Mouse (Mus musculus) heart, embryonic 16.5 days (tissue): ENCODE measurements around the gene Nsmce1. TPM values are rescaled to one million over a fixed set of nuclear protein-coding genes. Genes with fewer than 3 reads are reported as not detected.

Source experiments
- ATAC-seq: fragments of 200-750 bp; cut with Nextera tagmentation; replicated peaks from 2 replicates; pipeline ENCODE4 v1.8.0; 2017; ENCODE audit warnings: moderate number of reproducible peaks; ENCODE audit not compliant: insufficient read depth, low FRiP score; ENCODE audit errors: extremely low read depth
- H3K27ac ChIP-seq: fragments of 300-500 bp; sonication (generic); 2 replicates; pipeline ENCODE4 v1.5.1; 2014; ENCODE audit warnings: mild to moderate bottlenecking, low read length, control low read depth, moderate library complexity
- H3K27me3 ChIP-seq: fragments of 300-500 bp; sonication (generic); 2 replicates; pipeline ENCODE4 v1.6.1; 2014; ENCODE audit warnings: low read length, mixed read lengths; ENCODE audit not compliant: control insufficient read depth, insufficient read depth
- H3K36me3 ChIP-seq: fragments of 300-500 bp; sonication (generic); 2 replicates; pipeline ENCODE4 v1.6.1; 2014; ENCODE audit not compliant: control insufficient read depth, insufficient read depth
- H3K4me1 ChIP-seq: fragments of 300-500 bp; sonication (generic); 2 replicates; pipeline ENCODE4 v1.6.1; 2014; ENCODE audit warnings: low read length, mixed read lengths; ENCODE audit not compliant: control insufficient read depth, insufficient read depth
- H3K4me2 ChIP-seq: fragments of 300-500 bp; sonication (generic); 2 replicates; pipeline ENCODE4 v1.6.1; 2014; ENCODE audit warnings: low read depth, mild to moderate bottlenecking, control low read depth, low read length
- H3K4me3 ChIP-seq: fragments of 300-500 bp; sonication (generic); 2 replicates; pipeline ENCODE4 v1.5.1; 2014; ENCODE audit warnings: mild to moderate bottlenecking, control low read depth, low read length
- H3K9ac ChIP-seq: fragments of 300-500 bp; sonication (generic); 2 replicates; pipeline ENCODE4 v1.6.1; 2014; ENCODE audit warnings: low read length, control low read depth
- H3K9me3 ChIP-seq: fragments of 300-500 bp; sonication (generic); replicated peaks from 2 replicates; pipeline ENCODE4 v1.6.1; 2016; ENCODE audit warnings: low read length; ENCODE audit not compliant: control insufficient read depth
- WGBS: fragments of 180-500 bp; shearing (Covaris S2); extraction: QIAGEN DNeasy Blood & Tissue Kit; methylation state at CpG from one replicate; pipeline ENCODE4 v1.1.7; 2014; 5-methylcytosine and 5-hydroxymethylcytosine counted together
- polyA plus RNA-seq: library from polyadenylated mRNA; unstranded; fragments of >200 nt; fragmentation: Nextera tagmentation; extraction: Ambion mirVana; gene quantifications from 2 replicates; pipeline ENCODE4 v1.2.1, GENCODE M21; 2015

The Nsmce1 gene
- polyA plus RNA-seq, 1 experiment from 2014 or later = 94.9 TPM

- H3K9ac ChIP-seq = no peak overlapping the region
- H3K27ac ChIP-seq = no peak overlapping the region
- ATAC-seq = no peak
- no peak overlapping the region for H3K4me2 ChIP-seq
- H3K4me1 ChIP-seq = peaks cover 6% of the 10 kb centered on the region
- WGBS = 76% methylated on average over 2 of the region's 2 CpGs
- H3K4me3 ChIP-seq = no peak overlapping the region
- peaks cover 6% of the 10 kb centered on the region; the same call in 1 of the 2 replicates for H3K36me3 ChIP-seq
- H3K9me3 ChIP-seq = no peaks in the 10 kb centered on the region
- H3K27me3 ChIP-seq = no peaks in the 10 kb centered on the region
Observed at GRCm38 (mm10) chr7:125482886-125483285, 8.5 kb downstream of the Nsmce1 start.

GRCm38 (mm10) chr7:125482339-125482738 is 9.1 kb downstream of the Nsmce1 start:
- H3K36me3 ChIP-seq = peaks cover 11% of the 10 kb centered on the region; the same call in 1 of the 2 replicates
- ATAC-seq = no peak

GRCm38 (mm10) chr7:125480518-125480917 is 10.9 kb downstream of the Nsmce1 start:
- no peak overlapping the region for H3K4me2 ChIP-seq
- H3K36me3 ChIP-seq = peaks cover 11% of the 10 kb centered on the region; the same call in 1 of the 2 replicates
- H3K4me1 ChIP-seq = peaks cover 24% of the 10 kb centered on the region
- no peak overlapping the region for H3K4me3 ChIP-seq
- 79% methylated on average over 4 of the region's 4 CpGs for WGBS
- H3K27me3 ChIP-seq = no peaks in the 10 kb centered on the region
- H3K9ac ChIP-seq = no peak overlapping the region
- no peaks in the 10 kb centered on the region for H3K9me3 ChIP-seq
- ATAC-seq = no peak
- no peak overlapping the region for H3K27ac ChIP-seq

More at GRCm38 (mm10) chr7:125482339-125482738, 9.1 kb downstream of the Nsmce1 start:
- Histone ChIP-seq H3K27me3 (no peaks in the 10 kb centered on the region), H3K4me2 (no peak overlapping the region), H3K9me3 (no peaks in the 10 kb centered on the region), H3K9ac (no peak overlapping the region), H3K27ac (no peak overlapping the region), H3K4me1 (peaks cover 8% of the 10 kb centered on the region), H3K4me3 (no peak overlapping the region)
- whole genome bisulfite sequencing = 71% methylated on average over 3 of the region's 3 CpGs

- Histone ChIP-seq H3K4me1 (peaks cover 41% of the 10 kb centered on the region), H3K36me3 (peaks cover 6% of the 10 kb centered on the region; the same call in 1 of the 2 replicates), H3K27ac (no peak overlapping the region), H3K27me3 (no peaks in the 10 kb centered on the region), H3K4me3 (no peak overlapping the region), H3K4me2 (no peak overlapping the region), H3K9me3 (no peaks in the 10 kb centered on the region), H3K9ac (no peak overlapping the region)
- no peak for ATAC-seq
- WGBS = 64% methylated on average over 7 of the region's 7 CpGs
Observed at GRCm38 (mm10) chr7:125478391-125478984, 12.9 kb downstream of the Nsmce1 start.

GRCm38 (mm10) chr7:125475601-125476251 is 15.7 kb downstream of the Nsmce1 start:
- Histone ChIP-seq H3K27me3 (no peaks in the 10 kb centered on the region), H3K9me3 (no peaks in the 10 kb centered on the region), H3K4me3 (no peak overlapping the region), H3K36me3 (0 out of 2 replicates have a peak, but pooled peaks cover 6% of the 10 kb centered on the region), H3K9ac (peak overlapping the region; percentile 45), H3K4me1 (peaks cover 55% of the 10 kb centered on the region), H3K27ac (peak overlapping the region; percentile 91), H3K4me2 (peak overlapping the region; percentile 29; the same call in 1 of the 2 replicates)
- WGBS = 23% methylated on average over 11 of the region's 11 CpGs
- ATAC-seq = peak; percentile 49

- no peak overlapping the region for H3K4me2 ChIP-seq
- H3K9me3 ChIP-seq = no peaks in the 10 kb centered on the region
- H3K36me3 ChIP-seq = peaks cover 7% of the 10 kb centered on the region
- peaks cover 55% of the 10 kb centered on the region for H3K4me1 ChIP-seq
- ATAC-seq = no peak
- no peak overlapping the region; the same call in 1 of the 2 replicates for H3K9ac ChIP-seq
- no peak overlapping the region for H3K4me3 ChIP-seq
- H3K27ac ChIP-seq = peak overlapping the region; percentile 91
- WGBS = 67% methylated on average over 4 of the region's 4 CpGs
- H3K27me3 ChIP-seq = no peaks in the 10 kb centered on the region
Observed at GRCm38 (mm10) chr7:125474535-125474934, 16.9 kb downstream of the Nsmce1 start.

- Histone ChIP-seq H3K9ac (peak overlapping the region; percentile 49; the same call in 1 of the 2 replicates), H3K4me2 (peak overlapping the region; percentile 44), H3K4me3 (no peak overlapping the region), H3K4me1 (peaks cover 46% of the 10 kb centered on the region), H3K36me3 (peaks cover 19% of the 10 kb centered on the region), H3K27me3 (no peaks in the 10 kb centered on the region), H3K27ac (peak overlapping the region; percentile 86), H3K9me3 (no peaks in the 10 kb centered on the region)
- peak; percentile 46; the same call in 1 of the 2 replicates for ATAC-seq
- 20% methylated on average over 13 of the region's 13 CpGs for WGBS
Observed at GRCm38 (mm10) chr7:125471991-125472741, 19.2 kb downstream of the Nsmce1 start.

GRCm38 (mm10) chr7:125470901-125471300 is 20.5 kb downstream of the Nsmce1 start:
- Histone ChIP-seq H3K4me3 (no peak overlapping the region), H3K9me3 (no peaks in the 10 kb centered on the region), H3K27me3 (no peaks in the 10 kb centered on the region), H3K36me3 (peaks cover 29% of the 10 kb centered on the region), H3K27ac (no peak overlapping the region), H3K4me2 (no peak overlapping the region), H3K4me1 (peaks cover 35% of the 10 kb centered on the region), H3K9ac (no peak overlapping the region)
- ATAC-seq = no peak
- WGBS = 79% methylated on average over 4 of the region's 4 CpGs
